Mouse (Mus musculus) olfactory bulb, adult 2 months (tissue): Measurements from ENCODE around the gene Dph6. TPM values are rescaled to one million over a fixed set of nuclear protein-coding genes. Genes with fewer than 3 reads are reported as not detected.
"Not testable (repeated sequence)": the region's sequence is repeated elsewhere in the genome, so short reads cannot be mapped to it uniquely, and the experiment has no call there.

Source experiments
- H3K27ac ChIP-seq: fragments of 200-500 bp; 2 replicates; pipeline ENCODE4 v1.5.1; 2012; ENCODE audit warnings: low read depth, low read length; ENCODE audit not compliant: insufficient read depth
- H3K4me1 ChIP-seq: fragments of 200-500 bp; 2 replicates; pipeline ENCODE4 v1.6.1; 2012; ENCODE audit warnings: low read length; ENCODE audit not compliant: control insufficient read depth, insufficient read depth
- H3K4me3 ChIP-seq: fragments of 200-500 bp; 2 replicates; pipeline ENCODE4 v1.5.1; 2012; ENCODE audit warnings: mild to moderate bottlenecking, low read depth, low read length, moderate library complexity; ENCODE audit not compliant: insufficient read depth
- CTCF ChIP-seq: fragments of 200-500 bp; IDR thresholded peaks from 2 replicates; pipeline ENCODE4 v1.5.1; 2012; ENCODE audit warnings: low read depth, mild to moderate bottlenecking, low read length, moderate library complexity; ENCODE audit not compliant: insufficient read depth
- POLR2A ChIP-seq: fragments of 200-500 bp; IDR thresholded peaks from 2 replicates; pipeline ENCODE4 v1.6.1; 2012; ENCODE audit warnings: mild to moderate bottlenecking, low read depth, low read length, moderate library complexity; ENCODE audit not compliant: insufficient read depth
- WGBS: fragments of 180-500 bp; shearing (Covaris S2); methylation state at CpG from one replicate; pipeline ENCODE4 v1.1.7; 2018; 5-methylcytosine and 5-hydroxymethylcytosine counted together
- polyA plus RNA-seq: library from polyadenylated mRNA; stranded (reverse); fragments of >200 nt; gene quantifications from 2 replicates; pipeline ENCODE4 v1.2.4, GENCODE M21; 2012; ENCODE audit warnings: low replicate concordance; ENCODE audit not compliant: missing spikeins, insufficient read depth, insufficient read length

Gene Dph6
- polyA plus RNA-seq, 1 experiment = not detected

DNA sequence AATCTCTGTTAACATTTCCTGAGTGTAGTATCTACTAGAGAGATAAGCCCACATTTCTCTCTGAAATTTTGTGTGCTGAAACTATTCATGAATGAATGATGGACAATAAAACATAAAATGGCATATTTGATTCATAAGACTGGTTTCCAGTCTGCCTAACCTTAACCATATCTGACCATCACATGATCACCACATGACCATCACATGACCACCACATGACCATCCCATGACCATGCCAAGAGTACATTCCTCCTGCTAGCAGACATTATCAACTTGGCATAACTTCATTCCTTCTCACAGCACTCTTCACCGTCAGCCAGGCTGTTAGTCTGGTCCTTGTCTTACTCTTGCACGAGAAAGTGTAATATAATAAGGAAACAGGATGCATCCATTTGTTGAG is 10.9 kb downstream of the Dph6 start:
- no peak overlapping the region for H3K4me3 ChIP-seq
- 98% methylated on average over 2 of the region's 2 CpGs for WGBS
- H3K27ac ChIP-seq = no peak overlapping the region
- no peak for TF ChIP-seq CTCF
- TF ChIP-seq POLR2A = no peak
- H3K4me1 ChIP-seq = no peaks in the 10 kb centered on the region

DNA sequence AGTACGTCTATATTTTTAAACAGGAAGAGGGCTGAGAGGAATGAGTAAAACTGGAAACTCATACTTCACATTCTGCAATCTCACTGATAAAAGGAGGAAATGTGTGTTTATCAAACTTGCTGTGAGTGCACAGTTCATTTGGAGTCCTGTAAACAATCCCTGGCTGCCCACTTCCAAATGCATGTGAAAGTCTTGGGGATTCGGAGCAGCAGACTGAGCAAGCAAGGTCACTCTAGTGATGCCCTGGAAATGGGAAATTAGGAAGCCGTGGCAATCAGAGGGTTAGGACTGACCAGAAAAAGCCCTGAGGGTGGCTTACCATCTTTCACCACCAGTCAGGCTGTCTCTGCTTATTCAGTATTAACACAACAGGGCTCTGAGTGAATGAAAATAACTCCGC is 30.1 kb downstream of the Dph6 start:
- 59% methylated on average over 4 of the region's 4 CpGs for WGBS
- no peak overlapping the region for H3K4me3 ChIP-seq
- TF ChIP-seq POLR2A = no peak
- peaks cover 2% of the 10 kb centered on the region for H3K4me1 ChIP-seq
- H3K27ac ChIP-seq = no peak overlapping the region

DNA sequence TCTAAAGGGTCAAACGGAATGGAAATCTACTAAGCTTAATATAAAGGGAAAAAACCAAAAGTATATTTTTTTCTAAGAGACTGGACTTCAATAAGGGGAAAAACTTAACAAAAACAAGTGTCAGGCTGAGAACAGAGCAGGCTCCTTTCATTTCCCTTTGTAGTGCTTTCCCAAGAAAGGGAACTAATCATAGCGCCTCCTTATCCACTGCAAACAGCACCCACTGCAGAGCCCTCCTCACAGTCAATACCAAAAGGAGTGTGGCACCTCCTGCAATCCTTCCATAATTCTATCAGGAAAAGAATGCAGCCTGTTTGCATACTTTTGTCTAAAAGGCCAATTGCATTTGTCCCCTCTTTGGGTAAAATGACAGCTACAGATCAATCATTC is 32.2 kb downstream of the Dph6 start:
- Histone ChIP-seq H3K27ac (no peak overlapping the region), H3K4me1 (peaks cover 2% of the 10 kb centered on the region), H3K4me3 (no peak overlapping the region)
- TF ChIP-seq POLR2A (no peak), CTCF (no peak)
- 17% methylated on average over 2 of the region's 2 CpGs for WGBS

DNA sequence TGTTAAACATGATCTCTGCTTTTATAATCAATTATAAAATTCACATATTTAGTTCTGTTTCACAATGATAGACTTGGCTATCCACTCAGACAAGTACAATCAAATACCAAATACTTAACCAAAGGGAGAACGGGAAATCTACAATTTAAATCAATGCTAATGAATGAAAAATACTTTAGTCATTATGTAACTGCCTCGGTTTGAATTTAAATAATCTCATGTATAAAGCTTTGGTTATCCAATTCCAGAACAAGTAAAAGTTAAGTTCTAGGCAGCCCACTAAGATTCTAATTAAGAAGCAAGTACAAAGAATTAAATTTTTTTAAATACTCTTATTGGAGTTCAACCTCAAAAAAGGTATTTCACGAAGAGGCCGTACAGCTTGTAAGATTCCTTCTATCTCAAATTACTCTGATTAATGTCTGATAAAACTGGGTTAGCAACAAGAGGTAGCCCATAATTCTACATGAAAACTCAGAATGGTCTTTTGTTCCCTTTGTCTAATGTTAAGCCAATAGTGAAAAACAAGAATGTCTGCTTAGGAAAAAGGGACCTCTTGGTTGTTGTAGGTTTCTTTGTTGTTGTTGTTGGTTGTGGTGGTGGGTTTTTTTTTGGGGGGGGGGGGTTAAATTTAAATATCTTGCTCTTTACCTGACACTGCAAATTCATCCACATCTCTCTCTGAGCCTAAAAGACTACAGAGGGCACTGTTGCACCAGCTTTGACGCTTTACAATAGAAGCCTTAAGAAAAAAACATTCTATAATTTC is 32.8 kb downstream of the Dph6 start:
- 39% methylated on average over 5 of the region's 5 CpGs for WGBS
- peaks cover 2% of the 10 kb centered on the region for H3K4me1 ChIP-seq
- no peak overlapping the region for H3K4me3 ChIP-seq
- H3K27ac ChIP-seq = no peak overlapping the region
- no peak for TF ChIP-seq POLR2A
- no peak for TF ChIP-seq CTCF

DNA sequence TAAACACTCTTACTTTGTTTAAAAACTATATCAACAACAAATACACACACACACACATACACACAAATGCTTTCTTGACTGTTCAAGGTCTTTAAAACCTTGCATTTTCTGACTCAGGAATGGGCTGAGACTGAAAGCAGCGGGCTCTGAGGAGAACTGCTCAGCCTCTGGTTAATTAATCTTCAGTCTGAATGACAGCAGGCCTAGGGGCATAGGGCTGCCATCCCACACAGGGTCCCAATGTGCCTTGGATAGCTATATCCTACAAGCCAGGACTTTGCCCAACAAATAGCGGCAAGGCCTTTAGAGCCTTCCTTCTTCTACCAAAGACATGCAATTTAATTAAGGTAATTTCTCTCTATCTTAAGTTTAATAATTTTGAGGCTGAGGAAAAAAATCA is 43.2 kb downstream of the Dph6 start:
- H3K27ac ChIP-seq = no peak overlapping the region
- TF ChIP-seq POLR2A = no peak
- no peak for TF ChIP-seq CTCF
- no peaks in the 10 kb centered on the region for H3K4me1 ChIP-seq
- WGBS = 92% methylated on average over 2 of the region's 2 CpGs
- no peak overlapping the region for H3K4me3 ChIP-seq

DNA sequence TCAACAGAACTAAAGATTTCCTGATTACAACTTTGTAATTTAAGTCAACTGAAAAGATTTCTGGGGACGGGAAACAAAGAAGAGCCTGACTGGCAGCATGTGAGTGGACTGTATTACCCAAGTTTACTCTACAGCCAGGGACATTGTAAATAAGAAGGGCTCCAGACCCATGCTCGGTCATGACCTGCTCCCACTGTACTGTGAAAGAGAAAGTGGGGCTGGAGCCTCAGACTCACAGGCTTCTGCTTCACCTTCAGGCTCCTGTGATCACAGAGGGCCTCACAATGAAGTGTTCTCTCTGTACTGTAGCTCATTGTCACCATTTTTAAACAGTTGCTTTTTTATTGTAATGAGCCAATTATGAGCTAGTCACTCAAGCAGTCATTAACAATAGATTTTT is 44.7 kb downstream of the Dph6 start:
- Histone ChIP-seq H3K4me1 (no peaks in the 10 kb centered on the region), H3K4me3 (no peak overlapping the region), H3K27ac (no peak overlapping the region)
- WGBS = 74% methylated on average over 2 of the region's 2 CpGs
- no peak for TF ChIP-seq CTCF
- no peak for TF ChIP-seq POLR2A

DNA sequence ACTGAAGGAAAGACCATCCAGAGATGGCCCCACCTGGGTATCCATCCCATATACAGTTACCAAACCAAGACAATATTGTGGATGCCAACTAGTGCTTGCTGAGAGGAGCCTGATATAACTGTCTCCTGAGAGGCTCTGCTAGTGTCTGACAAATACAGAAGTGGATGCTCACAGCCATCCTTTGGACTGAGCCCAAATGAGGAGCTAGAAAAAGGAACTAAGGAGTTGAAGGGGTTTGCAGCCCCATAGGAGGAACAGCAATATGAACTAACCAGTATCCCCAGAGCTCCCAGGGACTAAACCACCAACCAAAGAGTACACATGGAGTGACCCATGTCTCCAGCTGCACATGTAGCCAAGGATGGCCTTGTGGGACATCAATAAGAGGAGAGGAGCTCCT is 49.6 kb downstream of the Dph6 start:
- not testable (repeated sequence) for H3K4me3 ChIP-seq, H3K4me1 ChIP-seq, H3K27ac ChIP-seq

DNA sequence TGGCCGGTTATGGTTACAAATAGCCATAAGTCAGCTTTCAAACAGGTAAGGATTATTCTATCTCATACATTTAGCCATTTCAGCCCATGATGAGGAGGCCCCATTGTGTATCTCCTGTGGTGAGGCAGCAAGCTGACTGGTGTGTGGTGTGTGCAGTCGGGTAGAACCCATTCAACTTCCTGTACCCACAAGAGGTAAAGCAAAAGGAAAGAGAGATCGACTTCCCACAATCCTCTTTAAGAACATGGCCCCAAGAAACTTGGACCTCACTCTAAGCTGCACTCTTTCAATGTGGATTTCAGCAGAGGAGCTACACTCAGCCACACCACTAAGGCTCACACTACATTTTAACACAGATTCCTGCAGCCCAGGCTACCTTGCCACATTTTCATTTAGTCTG is 53.6 kb downstream of the Dph6 start:
- WGBS = 96% methylated on average over 3 of the region's 3 CpGs
- Histone ChIP-seq H3K4me1 (no peaks in the 10 kb centered on the region), H3K27ac (no peak overlapping the region), H3K4me3 (no peak overlapping the region)
- TF ChIP-seq CTCF (no peak), POLR2A (no peak)

DNA sequence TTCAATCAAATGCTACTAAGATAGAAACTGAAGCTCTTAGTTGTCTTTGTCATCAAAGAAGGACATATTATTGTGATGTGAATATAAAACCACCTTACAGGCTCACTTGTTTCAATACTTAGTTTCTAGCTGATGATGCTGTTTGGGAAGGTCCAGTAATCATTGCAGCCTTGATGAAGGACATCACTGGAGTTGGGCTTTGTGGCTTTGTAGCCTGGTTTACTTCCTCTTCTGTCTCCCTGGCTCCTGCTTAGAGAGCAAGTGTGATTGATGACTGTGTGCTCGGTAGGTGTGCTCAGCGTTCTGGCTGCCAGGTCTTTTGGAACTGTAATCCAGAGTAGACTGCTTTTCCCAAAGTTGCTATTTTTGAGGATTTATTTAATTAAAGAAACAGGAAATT is 55.0 kb downstream of the Dph6 start:
- TF ChIP-seq CTCF = no peak
- TF ChIP-seq POLR2A = no peak
- H3K4me1 ChIP-seq = no peaks in the 10 kb centered on the region
- H3K27ac ChIP-seq = no peak overlapping the region
- 88% methylated on average over 2 of the region's 2 CpGs for WGBS
- no peak overlapping the region for H3K4me3 ChIP-seq

DNA sequence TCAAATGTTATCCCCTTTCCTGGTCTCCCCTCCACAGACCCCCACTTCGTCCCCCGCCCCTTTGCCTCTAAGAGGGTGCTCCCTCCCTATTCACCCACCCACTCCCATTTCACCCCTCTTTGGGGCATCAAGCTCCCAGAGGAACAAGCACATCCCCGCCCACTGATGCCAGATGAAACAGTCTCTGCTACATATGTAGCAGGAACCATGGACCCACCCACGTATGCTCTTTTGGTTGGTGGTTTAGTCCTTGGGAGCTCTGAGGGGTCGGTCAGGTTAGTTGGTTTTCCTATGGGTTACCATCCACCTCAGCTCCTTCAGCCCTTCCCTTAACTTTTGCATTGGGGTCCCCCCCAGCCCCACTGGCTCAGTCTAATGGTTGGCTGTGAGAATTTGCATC is 61.4 kb downstream of the Dph6 start:
- 94% methylated on average over 5 of the region's 5 CpGs for WGBS
- H3K27ac ChIP-seq = no peak overlapping the region
- no peaks in the 10 kb centered on the region for H3K4me1 ChIP-seq
- TF ChIP-seq POLR2A (no peak), CTCF (no peak)
- no peak overlapping the region for H3K4me3 ChIP-seq
